Mouse (Mus musculus): ENCODE measurements at regions not wholly inside any gene's neighbourhood (a gene's known extent, or its start where the extent isn't known, plus 50 kb on each side); places are given as distances from the start of the nearest gene placed in this dataset.

DNA sequence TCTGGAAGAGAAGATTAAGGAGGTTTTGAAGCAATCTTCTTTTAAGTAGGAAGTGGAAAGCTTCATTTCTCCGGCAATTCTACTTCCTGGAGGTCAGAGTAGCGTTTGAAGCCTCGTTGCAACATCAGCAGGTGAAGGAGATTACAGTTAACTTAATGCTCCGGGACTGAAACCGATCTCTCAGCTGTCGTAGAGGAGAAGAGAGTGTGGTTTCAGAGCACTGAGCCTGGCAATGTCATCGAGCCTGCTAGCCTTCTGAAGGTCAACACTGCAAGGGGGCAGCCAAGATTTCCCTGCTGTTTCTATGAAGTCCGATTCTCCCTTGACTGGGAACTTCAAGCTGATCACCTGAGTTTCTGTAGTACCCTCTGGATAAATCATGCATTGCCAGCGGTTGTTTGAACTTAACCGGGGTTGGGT lies 299.1 kb downstream of the Pten start:
- no peak for TF ChIP-seq CTCF (IDR thresholded peaks at IDR 0.05; ENCODE audit: low read depth)
- no peak for TF ChIP-seq EP300 (IDR thresholded peaks at IDR 0.05; ENCODE audit: low read depth)

All from liver, embryonic 14.5 days (tissue).